Mouse (Mus musculus): ENCODE measurements at regions not wholly inside any gene's neighbourhood (a gene's known extent, or its start where the extent isn't known, plus 50 kb on each side); places are given as distances from the start of the nearest gene placed in this dataset.

DNA sequence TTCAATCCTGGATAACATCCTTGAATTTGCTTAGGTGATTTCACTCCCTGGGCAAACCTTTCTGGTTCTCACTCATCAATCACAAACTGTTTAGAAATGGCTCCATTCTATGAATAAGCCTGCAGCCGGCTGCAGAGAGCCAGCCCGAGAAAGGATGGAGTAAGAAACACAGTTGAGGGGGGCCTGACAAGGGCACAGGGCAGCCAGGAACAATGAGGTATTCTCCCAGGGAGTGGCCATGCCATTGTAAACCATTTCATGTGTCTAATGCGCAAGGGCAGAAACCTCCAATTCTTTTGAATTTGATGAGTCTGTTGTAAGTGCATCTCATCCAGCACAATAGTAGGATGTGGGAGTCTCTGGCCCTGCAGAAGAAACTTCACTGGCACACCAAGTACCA is 350.7 kb downstream of the Phf14 start:
- TF ChIP-seq POLR2A (IDR thresholded peaks at IDR 0.05; ENCODE audit: insufficient read depth, low read length), result no peak
- TF ChIP-seq CTCF (IDR thresholded peaks at IDR 0.05; ENCODE audit: low read depth, low read length), result no peak
- no peak for TF ChIP-seq EP300 (IDR thresholded peaks at IDR 0.05; ENCODE audit: insufficient read depth, low read depth, low read length)

All from ES-Bruce4 (cell line).